Mouse (Mus musculus) frontal cortex, adult 2 months (tissue): Measurements from ENCODE around the gene BC067074. TPM values are rescaled to one million over a fixed set of nuclear protein-coding genes. Genes with fewer than 3 reads are reported as not detected.
"Not testable (repeated sequence)": the region's sequence is repeated elsewhere in the genome, so short reads cannot be mapped to it uniquely, and the experiment has no call there.

Experiments
- DNase-seq, 2 experiments: peaks; one replicate each; pipeline ENCODE4 v3.0.0; 2022; ENCODE audit warnings: low spot score in 1 of 2; ENCODE audit errors: extremely low spot score in 1 of 2
- polyA plus RNA-seq: library from polyadenylated mRNA; depleted of rRNA; stranded (reverse); fragments of >200 nt; gene quantifications from 2 replicates; pipeline ENCODE4 v1.2.3, GENCODE M21; 2012; rRNA removed

The BC067074 gene
- polyA plus RNA-seq = 1.6 and 1.8 TPM in 2 replicates

DNA sequence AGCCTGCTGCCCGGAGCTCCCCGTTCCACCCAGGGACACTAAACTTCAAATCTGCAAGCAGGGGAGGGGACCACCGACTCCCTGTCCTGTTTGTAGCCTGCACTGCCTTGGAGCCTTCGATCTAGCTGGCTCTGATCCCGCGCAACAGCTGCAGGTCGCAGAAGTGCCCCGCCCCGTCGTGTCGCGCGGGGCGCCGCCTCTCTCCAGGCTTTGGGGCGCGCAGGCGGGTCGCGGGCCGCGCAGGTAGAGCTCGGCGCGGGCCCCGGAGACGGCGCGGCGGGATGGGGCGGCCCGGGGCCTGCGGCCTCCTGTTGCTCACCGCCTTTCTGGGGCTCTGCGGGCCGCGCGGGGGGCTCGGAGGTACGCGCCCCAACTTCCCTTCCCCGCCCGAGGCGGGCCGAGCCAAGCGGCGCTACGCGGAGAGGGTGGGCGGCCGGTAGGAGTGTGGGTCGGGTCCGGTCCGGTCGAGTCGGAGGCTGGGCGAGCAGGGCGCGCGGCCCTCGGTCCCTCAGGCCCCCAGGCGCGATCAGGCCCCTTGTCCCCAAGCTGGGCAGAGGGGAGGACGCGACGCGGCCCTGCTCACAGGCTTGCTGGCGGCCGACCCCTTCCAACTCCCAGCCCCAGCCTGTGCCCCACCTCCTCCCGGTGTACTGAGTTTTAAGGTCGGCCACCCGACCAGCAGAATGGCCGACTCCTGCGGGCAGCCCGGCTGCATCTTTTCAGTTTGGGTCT lies at the start of gene BC067074:
BC067074 (plus strand) TSS at position 185 of the 732 bp plus-strand sequence.
- DNase-seq = no peak

DNA sequence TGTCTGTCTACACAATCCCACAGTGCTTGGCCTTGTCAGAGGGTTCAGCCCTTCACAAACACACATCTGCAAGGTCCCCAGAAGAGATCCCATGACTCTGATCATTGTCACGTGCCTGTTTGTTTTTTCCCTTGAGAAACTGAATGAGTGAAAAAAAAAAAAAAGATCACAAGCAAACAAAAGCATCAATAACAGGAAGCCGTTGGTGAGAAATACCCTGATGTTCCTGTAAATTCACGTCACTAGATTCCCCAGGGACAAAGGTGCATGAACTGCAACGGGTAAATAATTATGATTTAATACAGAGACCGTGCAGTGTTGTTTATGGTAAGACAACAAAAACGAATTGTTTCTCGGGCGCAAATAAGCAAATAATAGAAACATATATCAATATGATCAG lies 47.9 kb upstream of the BC067074 start:
- DNase-seq = no peak

DNA sequence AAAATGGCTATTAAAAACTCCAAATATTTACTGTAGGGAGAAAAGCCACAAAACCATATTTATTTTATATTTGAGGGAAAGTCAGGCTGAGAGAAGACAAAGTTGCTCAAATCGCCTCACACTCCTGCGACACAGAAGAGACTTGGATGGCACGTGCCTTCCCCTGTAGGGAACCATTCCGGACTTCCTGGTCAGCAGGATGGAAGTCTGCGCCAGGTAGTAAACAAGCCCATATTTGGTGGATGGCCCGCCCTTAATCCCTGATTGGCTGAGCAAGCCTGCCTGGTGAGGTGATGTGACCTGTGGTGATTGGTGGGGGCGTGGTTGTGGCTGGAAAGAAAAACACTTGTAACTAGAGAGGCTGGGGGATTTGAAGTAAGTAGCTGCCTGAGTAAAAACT lies 40.4 kb upstream of the BC067074 start:
- DNase-seq = not testable (repeated sequence)

DNA sequence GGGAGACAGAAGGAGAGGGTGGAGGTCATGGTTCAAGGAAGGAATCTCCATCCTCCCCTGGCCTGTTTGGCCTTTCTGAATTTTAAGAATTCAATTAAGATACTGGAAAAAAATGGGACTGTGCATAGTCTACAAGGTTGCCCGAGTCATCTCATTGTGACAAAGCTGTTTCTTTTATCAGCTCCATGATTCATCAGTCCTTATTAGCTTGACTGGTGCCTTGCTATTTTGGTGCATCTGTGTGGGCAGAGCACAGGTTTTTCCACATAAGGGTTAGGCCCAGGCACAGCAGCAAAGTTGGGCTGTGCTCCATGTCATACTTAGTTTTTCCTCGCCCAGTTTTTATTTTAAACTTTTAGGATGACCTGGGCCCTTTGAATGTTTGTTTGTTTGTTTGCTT lies 36.2 kb upstream of the BC067074 start:
- DNase-seq = no peak

DNA sequence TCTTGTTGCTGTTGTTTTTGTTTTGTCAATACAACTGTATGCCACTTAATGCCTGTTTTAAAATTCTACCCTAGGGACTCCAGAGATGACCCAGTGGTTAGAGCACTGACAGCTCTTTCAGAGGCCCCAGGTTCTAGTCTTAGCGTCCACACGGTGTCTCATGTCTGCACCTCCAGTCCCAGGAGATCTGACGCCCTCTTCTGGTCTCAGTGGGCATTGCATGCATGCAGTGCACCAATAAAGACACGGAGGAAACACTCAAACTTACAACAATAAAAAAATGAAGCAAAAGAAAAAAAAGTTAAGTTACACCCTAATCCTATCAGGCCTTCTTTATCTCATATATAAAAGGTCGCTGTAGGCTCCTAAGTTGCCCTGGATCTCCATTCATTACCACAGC lies 35.8 kb upstream of the BC067074 start:
- DNase-seq = no peak

DNA sequence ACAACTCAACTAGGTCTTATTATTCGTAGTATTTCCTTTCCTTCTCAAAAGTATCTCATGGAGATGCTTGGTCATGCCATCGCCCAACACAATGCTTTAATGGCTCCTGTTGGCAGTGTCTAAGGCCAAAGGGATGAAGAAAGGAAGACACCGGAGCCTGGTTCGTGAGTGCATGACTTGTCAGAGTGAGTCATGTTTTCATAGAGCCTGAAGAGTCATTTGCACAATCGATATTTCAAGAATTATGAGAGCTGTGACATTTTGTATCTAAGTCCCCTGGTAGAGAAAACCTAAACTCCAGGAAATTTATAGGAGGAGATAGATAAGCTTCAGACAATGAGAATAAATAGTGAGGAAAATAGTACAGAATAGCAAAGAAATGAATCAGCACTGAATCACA lies 33.7 kb upstream of the BC067074 start:
- DNase-seq = no peak

DNA sequence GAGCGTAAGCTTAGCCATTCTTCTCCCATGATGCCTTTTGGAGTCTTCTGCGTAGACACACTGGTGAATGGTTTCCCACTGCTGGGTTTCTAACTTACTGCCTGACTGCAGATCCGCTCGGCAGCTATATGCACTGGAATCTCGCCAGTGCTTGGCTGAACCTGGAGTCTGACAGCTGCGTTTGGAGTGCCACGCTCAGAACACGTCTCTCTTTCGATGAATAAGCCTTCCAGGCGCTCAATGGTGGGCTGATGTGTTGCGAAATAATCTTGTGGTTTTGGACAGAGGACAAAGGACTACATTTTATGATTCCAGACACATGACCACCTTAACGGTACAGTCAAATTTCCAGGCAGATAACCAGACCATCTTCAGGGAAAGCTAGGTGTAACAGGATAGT lies 30.1 kb upstream of the BC067074 start:
- peak; percentile 19 to 59 for DNase-seq

DNA sequence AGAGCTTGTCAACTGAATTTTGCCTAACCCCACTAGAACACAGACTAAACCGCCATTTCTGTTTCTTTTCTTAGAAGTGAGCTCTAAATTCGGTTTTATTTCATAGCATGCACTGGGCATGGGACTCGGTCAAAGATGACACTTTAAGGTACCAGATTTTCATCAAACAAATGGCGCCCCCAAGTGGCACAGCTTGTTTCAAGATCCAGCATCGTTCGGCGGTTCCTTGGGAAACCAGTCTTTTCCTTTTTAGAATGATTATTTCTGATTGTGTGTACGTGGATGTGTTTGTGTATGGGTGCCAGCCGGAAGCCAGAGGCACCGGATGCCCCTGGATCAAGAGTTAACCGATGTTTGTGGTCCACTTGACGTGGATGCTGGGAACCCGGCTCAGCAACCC lies 27.7 kb upstream of the BC067074 start:
- peak in 1 of 2 experiments; percentile 73 for DNase-seq

DNA sequence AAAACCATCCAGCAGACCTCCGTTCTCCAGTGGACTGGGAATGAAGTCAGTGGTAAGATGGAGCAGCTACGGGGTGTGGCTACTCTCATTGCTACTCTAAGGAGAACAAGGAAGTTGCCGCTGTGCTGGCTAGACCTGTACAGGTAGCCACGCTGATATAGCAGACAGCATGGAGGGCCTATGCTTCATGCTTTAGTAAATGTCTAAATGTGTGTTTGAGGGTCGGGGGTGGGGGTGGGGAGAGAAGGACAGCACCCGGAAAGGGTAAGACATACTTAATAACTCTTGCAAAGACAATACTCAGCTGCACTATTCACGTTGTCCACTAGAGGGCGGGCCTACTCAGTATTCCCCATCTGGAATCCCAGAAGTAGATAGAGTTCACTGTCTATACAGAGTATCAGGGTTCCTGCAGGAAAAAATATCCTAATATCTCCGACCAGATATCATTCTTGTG lies 26.4 kb upstream of the BC067074 start:
- peak; percentile 64 to 89 for DNase-seq

DNA sequence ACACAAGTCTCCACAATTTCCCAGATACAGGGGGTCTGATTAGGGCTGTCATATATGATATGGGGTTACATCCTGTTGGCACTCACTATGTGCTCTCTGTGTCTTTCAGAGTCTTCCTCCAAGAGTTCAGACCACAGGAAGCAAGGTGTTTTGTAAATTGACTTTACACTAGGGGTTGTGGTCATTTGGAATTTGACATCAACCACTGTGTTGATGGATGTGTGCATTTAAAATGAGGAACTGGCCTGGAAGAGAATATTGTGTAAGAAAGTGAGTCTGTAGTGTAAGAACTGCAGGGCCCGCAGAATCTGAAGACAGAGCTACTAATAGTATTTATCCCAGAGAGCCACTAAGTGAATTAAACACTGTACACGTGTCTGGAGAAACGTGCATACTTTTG lies 25.8 kb upstream of the BC067074 start:
- DNase-seq = no peak

DNA sequence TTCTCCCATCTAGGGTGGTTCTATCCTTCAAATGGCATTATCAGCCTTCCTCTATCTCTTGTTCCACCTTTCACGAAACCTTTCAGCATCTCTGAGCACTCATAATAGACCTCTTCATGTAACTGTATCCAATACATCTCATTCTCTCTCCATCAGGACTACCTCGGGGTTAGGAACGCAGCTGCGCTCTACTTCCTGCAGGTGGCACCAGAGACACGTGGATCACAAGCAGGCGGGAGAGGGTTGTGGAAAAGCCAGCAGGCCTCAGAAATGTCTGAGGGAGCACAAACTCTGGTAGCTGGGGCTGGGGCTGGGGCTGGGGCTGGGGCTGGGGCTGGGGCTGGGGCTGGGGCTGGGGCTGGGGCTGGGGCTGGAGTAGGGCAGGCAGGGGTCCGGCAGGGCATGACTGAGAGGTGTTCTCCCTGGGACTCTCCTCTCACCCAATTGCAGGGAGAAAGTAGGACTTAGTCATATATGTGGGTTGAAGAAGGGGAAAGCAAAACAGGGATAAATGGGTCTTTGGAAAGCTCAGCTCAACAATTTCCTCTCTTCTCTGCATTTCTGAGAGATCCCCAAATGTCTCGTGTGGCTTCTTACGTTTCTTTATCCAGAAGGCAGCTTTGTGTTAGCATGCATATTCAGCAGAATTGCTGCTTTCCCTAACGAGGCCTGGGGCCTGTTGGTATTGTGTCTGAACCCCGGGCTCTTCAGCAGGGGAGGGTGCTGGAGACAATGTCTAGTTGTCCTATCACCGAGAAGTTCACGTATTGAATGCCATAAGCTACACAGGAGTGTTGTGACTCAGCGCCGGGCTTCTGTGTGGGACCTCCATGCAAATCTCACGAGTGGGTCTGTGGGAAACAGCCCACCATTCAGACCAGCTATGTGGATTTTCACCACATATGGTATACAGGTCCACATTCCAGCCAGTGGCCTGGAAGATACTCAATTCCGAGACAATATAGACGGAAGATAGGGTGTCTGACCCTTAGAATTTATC lies 22.9 kb upstream of the BC067074 start:
- DNase-seq = peak; percentile 32 to 92

DNA sequence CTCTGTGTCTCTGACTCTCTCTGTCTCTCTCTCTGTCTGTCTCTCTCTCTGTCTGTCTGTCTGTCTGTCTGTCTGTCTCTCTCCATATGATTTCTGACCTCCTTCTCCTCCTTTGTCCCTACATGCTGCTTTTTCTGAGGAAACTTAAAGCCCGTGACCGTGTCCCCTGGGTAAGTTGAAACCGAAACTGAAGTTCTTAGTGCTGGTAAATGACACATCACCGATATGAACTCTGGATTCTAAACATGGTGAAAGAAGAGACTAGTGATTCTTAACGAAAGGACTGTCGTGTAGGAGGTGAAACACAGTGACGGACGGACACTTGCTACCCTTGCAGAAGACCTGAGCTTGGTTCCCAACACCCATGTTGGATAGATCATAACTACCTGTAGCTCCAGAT lies 21.8 kb upstream of the BC067074 start:
- DNase-seq = no peak

DNA sequence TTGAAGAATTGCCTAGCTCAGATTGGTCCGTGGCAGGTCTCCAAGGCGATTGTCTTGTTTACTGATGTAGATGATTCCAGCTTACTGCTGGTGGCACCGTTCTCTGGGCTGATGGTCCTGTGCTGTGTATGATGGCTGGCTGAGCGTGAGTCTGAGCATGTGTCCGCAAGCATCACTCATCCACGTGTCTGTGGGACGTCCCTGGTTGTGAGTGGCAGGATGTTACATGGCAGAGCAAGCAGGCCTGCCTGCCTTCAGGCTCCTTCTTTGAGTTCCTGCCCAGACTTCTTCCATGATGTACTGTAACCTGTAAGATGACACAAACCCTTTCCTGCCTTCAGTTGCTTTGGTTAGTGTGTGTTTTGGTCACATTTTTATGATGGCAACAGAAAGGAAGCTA lies 5.8 kb upstream of the BC067074 start:
- no peak for DNase-seq

DNA sequence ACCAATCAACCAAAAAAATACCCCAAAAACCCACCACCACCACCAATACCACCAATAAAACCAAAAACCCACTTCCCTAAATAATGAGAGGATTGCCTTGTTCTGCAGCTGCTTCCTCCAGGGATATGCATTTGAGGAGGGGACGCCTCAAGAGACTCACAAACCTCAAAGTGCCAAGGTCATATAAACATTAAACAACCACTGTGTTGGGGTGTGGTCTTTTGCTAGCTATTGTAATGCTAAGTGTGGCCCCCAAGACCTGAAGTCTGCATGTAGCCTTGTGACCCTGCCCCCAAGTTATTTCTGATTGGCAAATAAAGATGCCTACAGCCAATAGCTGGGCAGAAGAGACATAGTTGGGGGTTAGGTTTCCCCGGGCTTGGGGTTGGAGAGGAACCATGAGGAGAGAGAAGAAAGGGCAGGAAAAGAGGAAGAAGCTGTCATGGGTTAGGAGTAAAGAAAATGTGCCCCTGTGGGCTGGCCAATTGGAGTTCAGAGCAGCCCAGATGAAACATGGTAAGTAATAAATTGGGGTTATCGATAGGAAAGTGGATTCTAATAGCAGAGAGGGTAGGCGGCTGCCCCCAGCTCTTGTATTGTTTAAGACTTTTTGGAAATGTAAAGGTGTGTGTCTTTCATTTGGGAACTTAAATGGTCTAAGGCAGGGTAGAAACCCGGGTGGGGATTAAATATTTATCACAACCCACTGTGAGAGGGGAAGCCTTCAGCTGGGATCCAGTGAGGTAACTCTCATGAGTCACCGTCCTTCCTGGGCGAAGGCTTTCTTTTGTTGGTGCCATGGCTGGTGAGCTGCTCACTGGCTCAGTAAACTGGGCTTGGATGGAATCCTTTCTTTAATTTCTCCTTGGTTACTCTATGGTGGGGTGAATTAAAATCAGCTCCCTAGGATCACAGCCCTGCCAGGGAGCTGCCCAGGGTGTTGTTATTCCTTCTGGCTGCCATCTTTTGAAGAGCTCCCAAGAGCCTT lies 4.5 kb upstream of the BC067074 start:
- no peak for DNase-seq

DNA sequence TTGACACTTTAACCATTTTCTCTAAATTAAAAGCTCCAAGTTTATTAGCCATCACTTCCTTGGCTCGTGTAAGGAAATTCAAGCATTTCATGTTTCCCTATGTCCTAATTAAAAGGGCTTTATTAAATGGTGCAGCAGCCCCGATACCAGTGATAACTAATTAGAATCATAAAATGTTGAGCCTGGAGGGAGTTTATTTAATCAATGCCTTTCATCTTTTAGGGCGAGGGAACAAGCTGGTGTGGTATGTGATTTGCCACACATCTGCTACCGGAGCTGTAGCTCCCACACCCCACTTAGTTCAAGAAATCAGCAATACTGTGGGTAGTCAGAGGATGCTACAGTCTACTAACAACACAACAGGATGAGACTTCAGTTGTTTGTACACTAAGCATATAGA lies 3.2 kb upstream of the BC067074 start:
- DNase-seq = no peak

DNA sequence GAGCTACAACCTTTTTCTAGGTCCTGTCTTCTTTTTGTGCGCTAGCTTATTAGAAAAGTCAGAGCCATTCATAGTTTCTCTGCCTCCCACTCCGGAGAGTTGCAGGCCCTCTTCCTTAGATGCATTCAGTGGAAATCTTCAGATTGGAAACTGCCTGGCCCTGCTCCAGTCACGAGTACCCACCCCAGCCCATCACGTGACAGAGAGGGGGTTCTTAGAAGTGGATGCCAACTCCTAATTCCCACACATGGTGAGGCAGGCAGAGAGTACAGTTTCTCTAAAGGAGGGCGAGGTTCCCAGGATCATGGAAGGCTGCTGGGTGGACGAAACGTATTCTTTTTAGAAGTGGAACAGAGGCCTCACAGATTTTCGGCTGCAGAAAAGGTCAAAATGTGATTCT lies 958 bp upstream of the BC067074 start:
- DNase-seq = no peak

DNA sequence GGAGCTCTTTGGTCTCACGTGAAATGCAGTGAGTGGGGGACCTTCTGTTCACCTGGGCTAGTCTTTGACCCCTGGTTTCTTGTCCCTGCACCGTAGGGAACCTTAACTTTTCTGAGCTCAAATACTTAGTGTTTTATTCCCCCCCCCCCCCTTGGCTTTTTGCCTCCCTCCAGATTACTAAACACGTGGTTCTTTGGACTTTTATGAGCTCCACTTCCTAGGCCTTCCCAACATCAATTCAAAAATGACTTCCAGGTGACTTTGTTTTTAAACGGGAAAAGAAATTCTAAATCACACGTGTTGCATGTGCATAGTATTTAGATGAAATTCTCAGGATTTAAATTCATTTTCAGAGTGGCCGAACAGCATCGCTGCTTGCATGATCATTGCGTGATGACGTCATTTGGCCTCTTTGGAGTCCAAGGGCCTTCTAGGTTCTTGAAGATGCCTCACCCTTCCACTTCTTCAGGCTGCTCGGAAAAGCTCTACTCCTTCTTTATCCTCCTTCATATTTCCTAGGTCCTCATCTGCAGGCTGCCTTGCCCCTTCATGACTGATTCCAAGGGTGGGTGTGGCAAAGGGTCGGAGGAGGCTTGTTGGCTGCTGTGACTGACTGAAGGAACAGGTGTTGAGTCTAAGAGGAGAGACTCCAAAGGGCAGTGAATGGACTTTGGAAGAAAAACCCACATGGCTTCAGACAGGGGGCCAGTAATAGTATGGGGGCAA lies 911 bp downstream of the BC067074 start:
- no peak for DNase-seq

DNA sequence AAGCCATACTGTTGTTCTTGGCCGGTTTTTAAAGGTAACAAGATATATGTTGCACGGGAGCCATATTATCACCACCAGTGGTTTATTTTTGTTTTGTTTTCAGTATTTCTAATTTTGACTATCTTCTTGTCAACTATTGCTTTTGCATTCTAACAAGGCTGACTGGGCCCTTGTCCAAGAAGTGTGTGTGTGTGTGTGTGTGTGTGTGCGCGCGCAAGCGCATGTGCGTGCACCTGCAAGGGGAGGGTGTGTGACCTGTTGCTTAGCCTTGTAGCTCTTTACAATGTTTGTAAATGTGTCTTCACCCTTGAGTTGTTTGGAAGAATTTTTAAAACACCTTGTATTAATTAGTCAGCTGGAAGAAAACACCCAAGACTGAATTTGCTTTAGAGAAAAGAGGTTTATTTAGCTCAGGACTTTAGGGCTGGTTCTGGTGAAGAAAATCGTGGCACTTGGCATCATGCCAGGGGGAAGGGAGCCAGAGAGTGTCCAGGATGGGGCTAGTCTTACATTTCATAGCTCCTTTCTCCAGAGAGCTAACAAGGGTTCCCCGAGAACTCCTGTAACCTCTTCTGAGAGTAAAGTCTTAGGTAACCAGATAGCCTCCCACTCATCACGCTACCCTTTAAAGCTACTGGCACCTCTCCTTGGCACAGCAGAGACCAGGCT lies 3.0 kb downstream of the BC067074 start:
- no peak for DNase-seq

DNA sequence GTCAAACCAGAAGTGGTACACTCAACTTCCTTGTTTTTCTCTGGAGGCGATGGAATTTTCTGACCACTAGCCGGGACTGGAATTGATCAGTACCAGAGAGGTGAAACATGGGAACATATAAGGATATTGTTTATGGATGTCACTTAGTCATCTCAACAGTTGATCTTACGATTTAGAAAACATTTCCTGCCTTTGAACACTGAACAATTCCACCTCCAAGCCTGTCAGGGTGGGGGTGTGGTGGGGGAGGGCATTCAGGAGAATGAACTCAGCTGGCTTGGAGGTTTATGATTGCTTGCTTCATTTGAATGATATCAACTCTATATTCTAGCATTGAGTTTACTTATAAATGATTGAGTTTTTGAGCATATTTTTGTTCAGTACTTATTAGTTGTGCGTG lies 13.6 kb downstream of the BC067074 start:
- DNase-seq = no peak
